Mouse (Mus musculus): ENCODE measurements around the gene Pctp.

GRCm38 (mm10) chr11:89937241-89937640 lies 65.5 kb downstream of the Pctp start:
- no peak for TF ChIP-seq GATA1 (IDR thresholded peaks at IDR 0.05; ENCODE audit: low read length)
- TF ChIP-seq TAL1 (IDR thresholded peaks at IDR 0.05; ENCODE audit: low read length) = no peak

Data from erythroblast, embryonic 14.5 days (primary cell).